Mouse (Mus musculus): ENCODE data around the gene Akap6.
"Not testable (repeated sequence)": the region's sequence is repeated elsewhere in the genome, so short reads cannot be mapped to it uniquely, and the experiment has no call there.

Gene Akap6

GRCm38 (mm10) chr12:52711857-52712640, 12.9 kb downstream of the Akap6 start:
- DNase-seq (ENCODE audit: low read depth, low spot score): no peak

GRCm38 (mm10) chr12:52718392-52718791, 19.2 kb downstream of the Akap6 start:
- no peak for DNase-seq (ENCODE audit: low read depth, low spot score)

- DNase-seq (ENCODE audit: low read depth, low spot score): no peak
Measured at GRCm38 (mm10) chr12:52719232-52719631, 20.0 kb downstream of the Akap6 start.

GRCm38 (mm10) chr12:52719681-52720080, 20.5 kb downstream of the Akap6 start:
- DNase-seq (ENCODE audit: low read depth, low spot score): no peak

GRCm38 (mm10) chr12:52724039-52724615, 24.9 kb downstream of the Akap6 start:
- DNase-seq (ENCODE audit: low read depth, low spot score): not testable (repeated sequence)

- DNase-seq (ENCODE audit: low read depth, low spot score): no peak
Measured at GRCm38 (mm10) chr12:52726434-52727231, 27.4 kb downstream of the Akap6 start.

GRCm38 (mm10) chr12:52729396-52729795, 30.2 kb downstream of the Akap6 start:
- no peak for DNase-seq (ENCODE audit: low read depth, low spot score)

- DNase-seq (ENCODE audit: low read depth, low spot score): not testable (repeated sequence)
Measured at GRCm38 (mm10) chr12:52735161-52735560, 36.0 kb downstream of the Akap6 start.

- no peak for DNase-seq (ENCODE audit: low read depth, low spot score)
Measured at GRCm38 (mm10) chr12:52737151-52737550, 38.0 kb downstream of the Akap6 start.

GRCm38 (mm10) chr12:52739326-52739725, 40.1 kb downstream of the Akap6 start:
- no peak for DNase-seq (ENCODE audit: low read depth, low spot score)

GRCm38 (mm10) chr12:52741801-52742200, 42.6 kb downstream of the Akap6 start:
- no peak for DNase-seq (ENCODE audit: low read depth, low spot score)

GRCm38 (mm10) chr12:52750006-52750405, 50.8 kb downstream of the Akap6 start:
- DNase-seq (ENCODE audit: low read depth, low spot score): no peak

GRCm38 (mm10) chr12:52755649-52756048, 56.5 kb downstream of the Akap6 start:
- no peak for DNase-seq (ENCODE audit: low read depth, low spot score)

- no peak for DNase-seq (ENCODE audit: low read depth, low spot score)
Measured at GRCm38 (mm10) chr12:52757881-52758280, 58.7 kb downstream of the Akap6 start.

GRCm38 (mm10) chr12:52764046-52764445, 64.9 kb downstream of the Akap6 start:
- no peak for DNase-seq (ENCODE audit: low read depth, low spot score)

GRCm38 (mm10) chr12:52764810-52765209, 65.6 kb downstream of the Akap6 start:
- no peak for DNase-seq (ENCODE audit: low read depth, low spot score)

GRCm38 (mm10) chr12:52769561-52769960, 70.4 kb downstream of the Akap6 start:
- DNase-seq (ENCODE audit: low read depth, low spot score): no peak

GRCm38 (mm10) chr12:52771931-52772330, 72.7 kb downstream of the Akap6 start:
- DNase-seq (ENCODE audit: low read depth, low spot score): no peak

GRCm38 (mm10) chr12:52772494-52773280, 73.5 kb downstream of the Akap6 start:
- DNase-seq (ENCODE audit: low read depth, low spot score): no peak

- no peak for DNase-seq (ENCODE audit: low read depth, low spot score)
Measured at GRCm38 (mm10) chr12:52773847-52774246, 74.7 kb downstream of the Akap6 start.

GRCm38 (mm10) chr12:52774382-52774781, 75.2 kb downstream of the Akap6 start:
- DNase-seq (ENCODE audit: low read depth, low spot score): no peak

GRCm38 (mm10) chr12:52780216-52780615, 81.0 kb downstream of the Akap6 start:
- DNase-seq (ENCODE audit: low read depth, low spot score): no peak
